Mouse (Mus musculus): ENCODE results near the gene Sypl2.

- TF ChIP-seq CTCF (IDR thresholded peaks at IDR 0.05; ENCODE audit: extremely low read depth, insufficient read depth, insufficient read length, insufficient replicate concordance) (peak; percentile 52; the same call in 1 of the 2 replicates), POLR2A (IDR thresholded peaks at IDR 0.05; ENCODE audit: low read depth, low read length) (peak; percentile 40)
Measured at GRCm38 (mm10) chr3:108200329-108201323, 25.8 kb downstream of the Sypl2 start, which contains the start of gene Cyb561d1.

Data from spleen, adult 2 months (tissue).